Mouse (Mus musculus): Measurements from ENCODE around the gene Zfp748.

The Zfp748 gene

GRCm38 (mm10) chr13:67553730-67554129, at the start of gene Zfp748:
Zfp748 (minus strand) TSS chr13:67553830.
- DNase-seq = no peak

GRCm38 (mm10) chr13:67572591-67573189, 19.1 kb upstream of the Zfp748 start:
- DNase-seq = no peak

- DNase-seq = peak; percentile 84
These were observed 904 bp downstream of the Zfp748 start for GRCm38 (mm10) chr13:67552505-67553346.

- no peak for DNase-seq
These were observed 7.7 kb downstream of the Zfp748 start for GRCm38 (mm10) chr13:67545941-67546340.

- DNase-seq = no peak
These were observed 26.4 kb downstream of the Zfp748 start for GRCm38 (mm10) chr13:67527049-67527730.

- peak; percentile 94 for DNase-seq
These were observed 27.7 kb downstream of the Zfp748 start, which contains the start of the genes Gm26965 and Zfp87 for GRCm38 (mm10) chr13:67525753-67526410. Gm26965 (minus strand) TSS chr13:67526151. Zfp87 (minus strand) TSS chr13:67526177.

- DNase-seq = no peak
These were observed 52.7 kb downstream of the Zfp748 start for GRCm38 (mm10) chr13:67500908-67501307.

GRCm38 (mm10) chr13:67500084-67500719, 53.4 kb downstream of the Zfp748 start, which contains the start of gene Zfp58:
Zfp58 (minus strand) TSS chr13:67500555.
- DNase-seq = peak; percentile 83

- no peak for DNase-seq
These were observed 58.0 kb downstream of the Zfp748 start for GRCm38 (mm10) chr13:67495631-67496030.
